Mouse (Mus musculus) forebrain, embryonic 11.5 days (tissue): ENCODE results near the gene Dnajc5. TPM values are rescaled to one million over a fixed set of nuclear protein-coding genes. Genes with fewer than 3 reads are reported as not detected.

Experiments used
- ATAC-seq: fragments of 200-750 bp; cut with Nextera tagmentation; replicated peaks from 2 replicates; pipeline ENCODE4 v1.8.0; 2017; ENCODE audit warnings: moderate TSS enrichment; ENCODE audit not compliant: low FRiP score
- DNase-seq: peaks from one replicate; pipeline ENCODE4 v3.0.0-alpha.2; 2017; ENCODE audit warnings: low spot score
- H3K27ac ChIP-seq: fragments of 300-500 bp; sonication (generic); 2 replicates; pipeline ENCODE4 v1.5.1; 2014; ENCODE audit warnings: low read depth, low read length
- H3K27me3 ChIP-seq: fragments of 300-500 bp; sonication (generic); 2 replicates; pipeline ENCODE4 v1.6.1; 2014; ENCODE audit warnings: mild to moderate bottlenecking, low read length, mixed read lengths; ENCODE audit not compliant: control insufficient read depth, insufficient read depth
- H3K36me3 ChIP-seq: fragments of 300-500 bp; sonication (generic); 2 replicates; pipeline ENCODE4 v1.6.1; 2014; ENCODE audit warnings: mild to moderate bottlenecking, low read length, moderate library complexity, mixed read lengths; ENCODE audit not compliant: control insufficient read depth, insufficient read depth
- H3K4me1 ChIP-seq: fragments of 300-500 bp; sonication (generic); replicated peaks from 2 replicates; pipeline ENCODE4 v1.6.1; 2014; ENCODE audit warnings: low read length, mixed read lengths; ENCODE audit not compliant: control insufficient read depth, insufficient read depth
- H3K4me2 ChIP-seq: fragments of 300-500 bp; sonication (generic); 2 replicates; pipeline ENCODE4 v1.6.1; 2014; ENCODE audit warnings: low read depth, mild to moderate bottlenecking, low read length, moderate library complexity, mixed read lengths; ENCODE audit not compliant: severe bottlenecking
- H3K4me3 ChIP-seq: fragments of 300-500 bp; sonication (generic); 2 replicates; pipeline ENCODE4 v1.5.1; 2014; ENCODE audit warnings: low read depth, low read length
- H3K9ac ChIP-seq: fragments of 300-500 bp; sonication (generic); 2 replicates; pipeline ENCODE4 v1.6.1; 2014; ENCODE audit warnings: low read length
- H3K9me3 ChIP-seq: fragments of 300-500 bp; sonication (generic); 2 replicates; pipeline ENCODE4 v1.6.1; 2016; ENCODE audit warnings: low read length, mixed read lengths; ENCODE audit not compliant: control insufficient read depth
- WGBS: fragments of 180-500 bp; shearing (Covaris S2); extraction: QIAGEN DNeasy Blood & Tissue Kit; methylation state at CpG from one replicate; pipeline ENCODE4 v1.1.7; 2014; 5-methylcytosine and 5-hydroxymethylcytosine counted together
- polyA plus RNA-seq: library from polyadenylated mRNA; unstranded; fragments of >200 nt; fragmentation: Nextera tagmentation; extraction: Ambion mirVana; gene quantifications from 2 replicates; pipeline ENCODE4 v1.2.1, GENCODE M21; 2014

Dnajc5 gene
- 103 and 104 TPM in 2 replicates for polyA plus RNA-seq

- Histone ChIP-seq H3K9me3 (no peaks in the 10 kb centered on the region), H3K27ac (peak within 1 kb of the TSS; percentile 95), H3K4me2 (peak within 1 kb of the TSS; percentile 69), H3K4me1 (no peaks in the 10 kb centered on the region; the same call in 1 of the 2 replicates), H3K36me3 (no peaks in the 10 kb centered on the region), H3K27me3 (no peaks in the 10 kb centered on the region), H3K9ac (peak within 1 kb of the TSS; percentile 89), H3K4me3 (peak within 1 kb of the TSS; percentile 94)
- peak; percentile 96 for ATAC-seq
- WGBS, result under 1% methylated on average over 74 of the region's 74 CpGs
- peak; percentile 97 for DNase-seq
Observed at GRCm38 (mm10) chr2:181520118-181520935, at the start of gene Dnajc5. TSS of gene Dnajc5 (plus strand) at chr2:181520485.

GRCm38 (mm10) chr2:181471246-181471645, 49.0 kb upstream of the Dnajc5 start:
- DNase-seq, result no peak
- 59% methylated on average over 5 of the region's 5 CpGs for WGBS

GRCm38 (mm10) chr2:181472256-181472827, 47.9 kb upstream of the Dnajc5 start:
- DNase-seq (no peak), ATAC-seq (no peak)
- Histone ChIP-seq H3K9ac (no peak overlapping the region), H3K36me3 (no peaks in the 10 kb centered on the region), H3K4me3 (no peak overlapping the region), H3K9me3 (no peaks in the 10 kb centered on the region), H3K27me3 (no peaks in the 10 kb centered on the region), H3K27ac (no peak overlapping the region), H3K4me1 (no peaks in the 10 kb centered on the region), H3K4me2 (no peak overlapping the region)
- WGBS, result 100% methylated on average over 1 of the region's 1 CpGs

More at GRCm38 (mm10) chr2:181471246-181471645, 49.0 kb upstream of the Dnajc5 start:
- Histone ChIP-seq H3K9me3 (no peaks in the 10 kb centered on the region), H3K4me2 (no peak overlapping the region), H3K36me3 (no peaks in the 10 kb centered on the region), H3K9ac (no peak overlapping the region), H3K27ac (no peak overlapping the region), H3K27me3 (no peaks in the 10 kb centered on the region), H3K4me1 (no peaks in the 10 kb centered on the region), H3K4me3 (no peak overlapping the region)
- ATAC-seq, result no peak

DNA sequence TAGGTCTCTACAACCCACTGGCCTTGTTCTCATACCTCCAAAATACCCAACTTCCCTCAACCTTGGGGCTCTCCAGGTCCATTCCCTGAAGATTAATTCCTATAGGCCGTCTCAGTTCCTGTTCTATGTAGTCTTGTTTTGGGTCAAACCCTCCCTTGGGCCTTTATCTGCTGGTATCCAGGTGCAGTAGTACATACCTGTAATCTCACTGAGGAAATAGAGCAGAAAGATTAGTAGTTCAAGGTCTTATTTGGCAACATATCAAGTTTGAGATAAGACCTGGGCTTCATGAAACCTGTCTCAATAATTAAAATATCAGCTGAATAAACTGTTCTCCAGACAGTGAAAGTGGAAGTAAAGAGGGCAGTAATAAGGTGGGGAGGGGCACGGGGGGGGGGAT, 37.2 kb upstream of the Dnajc5 start:
- no peaks in the 10 kb centered on the region for H3K27me3 ChIP-seq
- no peak overlapping the region for H3K9ac ChIP-seq
- no peaks in the 10 kb centered on the region for H3K4me1 ChIP-seq
- no peak overlapping the region for H3K4me3 ChIP-seq
- H3K4me2 ChIP-seq, result no peak overlapping the region
- DNase-seq (no peak), ATAC-seq (no peak)
- H3K27ac ChIP-seq, result no peak overlapping the region
- H3K36me3 ChIP-seq, result no peaks in the 10 kb centered on the region
- WGBS, result 59% methylated on average over 2 of the region's 2 CpGs
- H3K9me3 ChIP-seq, result no peaks in the 10 kb centered on the region

DNA sequence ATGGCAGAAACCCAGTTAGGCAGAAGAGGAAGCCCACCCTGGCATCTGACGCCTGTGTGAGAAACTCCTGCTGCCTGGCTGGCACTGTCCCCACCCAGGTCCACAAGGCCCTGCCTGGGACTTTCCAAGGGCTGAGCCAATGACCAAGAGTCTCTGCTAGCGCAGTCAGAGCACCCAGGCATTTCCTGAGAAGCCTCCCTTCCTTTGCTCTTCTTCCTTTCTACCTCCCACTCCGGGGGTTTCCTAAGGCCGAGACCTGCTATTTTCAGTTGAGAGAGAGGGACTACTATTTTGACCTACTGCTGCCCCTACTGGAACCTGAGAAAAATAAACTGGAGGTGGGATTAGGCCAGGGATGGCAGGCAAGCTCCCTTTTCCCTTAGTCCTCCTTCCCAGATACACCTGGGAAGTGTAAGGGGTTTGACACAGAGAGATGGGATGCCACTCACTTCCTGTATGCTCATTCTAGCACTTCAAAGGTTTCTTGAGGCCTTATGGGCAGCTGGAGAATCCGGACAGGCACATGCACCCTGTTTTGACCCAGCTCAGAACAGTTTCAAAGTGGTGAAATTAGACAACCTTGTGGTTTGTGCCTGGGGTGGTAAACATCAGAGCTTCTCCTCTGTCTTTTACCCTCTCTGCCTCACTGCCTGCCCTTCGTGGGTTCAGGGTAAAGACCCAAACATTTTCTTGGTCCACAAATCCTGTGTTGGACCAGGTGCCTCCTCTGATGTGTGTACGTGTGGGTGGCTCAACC, 36.5 kb upstream of the Dnajc5 start:
- WGBS, result 36% methylated on average over 7 of the region's 7 CpGs
- H3K27ac ChIP-seq, result no peak overlapping the region
- ATAC-seq (no peak), DNase-seq (no peak)
- H3K9ac ChIP-seq, result no peak overlapping the region
- H3K27me3 ChIP-seq, result no peaks in the 10 kb centered on the region
- H3K9me3 ChIP-seq, result no peaks in the 10 kb centered on the region
- no peak overlapping the region for H3K4me2 ChIP-seq
- no peaks in the 10 kb centered on the region for H3K4me1 ChIP-seq
- H3K4me3 ChIP-seq, result no peak overlapping the region
- no peaks in the 10 kb centered on the region for H3K36me3 ChIP-seq

- Histone ChIP-seq H3K27ac (no peak overlapping the region), H3K4me1 (no peaks in the 10 kb centered on the region)
- whole genome bisulfite sequencing, result 76% methylated on average over 6 of the region's 6 CpGs
Observed at GRCm38 (mm10) chr2:181484456-181485233, 35.6 kb upstream of the Dnajc5 start.

GRCm38 (mm10) chr2:181485741-181486140, 34.5 kb upstream of the Dnajc5 start:
- Histone ChIP-seq H3K9me3 (no peaks in the 10 kb centered on the region), H3K9ac (no peak overlapping the region), H3K4me2 (no peak overlapping the region), H3K27ac (no peak overlapping the region), H3K27me3 (no peaks in the 10 kb centered on the region), H3K36me3 (no peaks in the 10 kb centered on the region), H3K4me1 (no peaks in the 10 kb centered on the region), H3K4me3 (no peak overlapping the region)
- WGBS, result 35% methylated on average over 1 of the region's 1 CpGs
- no peak for DNase-seq
- no peak for ATAC-seq

More at GRCm38 (mm10) chr2:181484456-181485233, 35.6 kb upstream of the Dnajc5 start:
- no peak overlapping the region for H3K9ac ChIP-seq
- DNase-seq (no peak), ATAC-seq (no peak)
- H3K4me3 ChIP-seq, result no peak overlapping the region
- H3K36me3 ChIP-seq, result no peaks in the 10 kb centered on the region
- no peaks in the 10 kb centered on the region for H3K9me3 ChIP-seq
- H3K4me2 ChIP-seq, result no peak overlapping the region
- H3K27me3 ChIP-seq, result no peaks in the 10 kb centered on the region
